Mouse (Mus musculus) neural tube, embryonic 15.5 days (tissue): ENCODE results near the gene Ptpn5. TPM values are rescaled to one million over a fixed set of nuclear protein-coding genes. Genes with fewer than 3 reads are reported as not detected.

Experiments
- ATAC-seq: fragments of 200-750 bp; cut with Nextera tagmentation; 2 replicates; pipeline ENCODE4 v1.8.0; 2017; ENCODE audit warnings: mild to moderate bottlenecking, moderate TSS enrichment, moderate library complexity; ENCODE audit not compliant: low FRiP score
- H3K27ac ChIP-seq: fragments of 300-500 bp; sonication (generic); replicated peaks from 2 replicates; pipeline ENCODE4 v1.5.1; 2015; ENCODE audit warnings: mild to moderate bottlenecking, inconsistent platforms
- H3K27me3 ChIP-seq: fragments of 300-500 bp; sonication (generic); replicated peaks from 2 replicates; pipeline ENCODE4 v1.6.1; 2015; ENCODE audit warnings: inconsistent platforms
- H3K36me3 ChIP-seq: fragments of 300-500 bp; sonication (generic); 2 replicates; pipeline ENCODE4 v1.6.1; 2015; ENCODE audit warnings: inconsistent platforms
- H3K4me1 ChIP-seq: fragments of 300-500 bp; sonication (generic); 2 replicates; pipeline ENCODE4 v1.6.1; 2015; ENCODE audit warnings: inconsistent platforms
- H3K4me2 ChIP-seq: fragments of 300-500 bp; sonication (generic); 2 replicates; pipeline ENCODE4 v1.6.1; 2015; ENCODE audit warnings: inconsistent platforms, mild to moderate bottlenecking, moderate library complexity
- H3K4me3 ChIP-seq: fragments of 300-500 bp; sonication (generic); replicated peaks from 2 replicates; pipeline ENCODE4 v1.5.1; 2015; ENCODE audit warnings: mild to moderate bottlenecking, inconsistent platforms
- H3K9ac ChIP-seq: fragments of 300-500 bp; sonication (generic); replicated peaks from 2 replicates; pipeline ENCODE4 v1.6.1; 2015; ENCODE audit warnings: mild to moderate bottlenecking, inconsistent platforms
- H3K9me3 ChIP-seq: fragments of 300-500 bp; sonication (generic); replicated peaks from 2 replicates; pipeline ENCODE4 v1.6.1; 2016; ENCODE audit warnings: inconsistent platforms
- WGBS: fragments of 180-500 bp; shearing (Covaris S2); methylation state at CpG from one replicate; pipeline ENCODE4 v1.1.7; 2015; ENCODE audit warnings: mixed read lengths; 5-methylcytosine and 5-hydroxymethylcytosine counted together
- polyA plus RNA-seq: library from polyadenylated mRNA; unstranded; fragments of >200 nt; fragmentation: Nextera tagmentation; extraction: Ambion mirVana; gene quantifications from 2 replicates; pipeline ENCODE4 v1.2.1, GENCODE M21; 2015

Ptpn5 gene
- polyA plus RNA-seq, 1 experiment from 2014 or later, result 187 TPM

DNA sequence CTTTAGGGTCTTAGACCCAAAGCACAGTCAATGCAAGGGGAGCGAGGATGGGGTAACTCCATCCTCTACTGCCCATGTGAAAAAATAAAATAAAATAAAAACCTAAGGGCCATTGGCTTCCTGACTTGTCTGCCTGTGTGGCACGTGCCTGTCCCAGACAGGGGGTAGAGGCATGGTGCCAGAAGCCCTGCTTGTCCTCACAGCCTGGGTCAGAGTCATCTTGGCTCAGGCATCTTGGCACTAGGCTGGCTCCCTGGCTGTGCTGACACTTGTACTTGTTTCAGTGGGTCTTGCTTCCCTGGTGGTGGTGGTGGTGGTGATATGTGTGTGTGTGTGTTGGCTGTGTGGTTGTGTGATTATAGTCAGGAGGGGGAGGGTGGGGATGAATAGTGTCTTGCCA is 78.8 kb downstream of the Ptpn5 start:
- no peaks in the 10 kb centered on the region for H3K9me3 ChIP-seq
- no peak overlapping the region for H3K4me2 ChIP-seq
- H3K36me3 ChIP-seq, result 0 out of 2 replicates have a peak, but pooled peaks cover 10% of the 10 kb centered on the region
- ATAC-seq, result no peak
- H3K4me3 ChIP-seq, result no peak overlapping the region
- no peak overlapping the region for H3K27ac ChIP-seq
- H3K4me1 ChIP-seq, result peaks cover 28% of the 10 kb centered on the region
- WGBS, result 71% methylated on average over 2 of the region's 2 CpGs
- H3K27me3 ChIP-seq, result no peaks in the 10 kb centered on the region
- no peak overlapping the region for H3K9ac ChIP-seq

DNA sequence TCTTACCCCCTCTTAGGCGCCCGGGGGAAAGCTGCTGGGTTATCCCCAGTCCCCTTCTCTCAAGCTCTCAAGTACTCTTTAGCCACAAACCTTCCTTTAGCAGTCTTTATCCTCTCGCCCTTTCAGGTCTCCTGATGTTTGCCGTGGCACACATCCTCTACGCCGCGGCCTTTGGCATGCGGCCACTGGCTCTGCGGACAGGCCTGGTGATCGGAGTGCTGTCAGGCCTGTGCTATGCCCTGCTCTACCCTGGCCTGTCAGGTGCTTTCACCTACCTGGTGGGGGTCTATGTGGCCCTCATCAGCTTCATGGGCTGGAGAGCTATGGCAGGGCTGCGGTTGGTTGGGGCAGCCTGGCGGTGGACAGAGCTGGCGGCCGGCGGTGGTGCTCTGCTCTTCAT is 80.2 kb downstream of the Ptpn5 start:
- no peak for ATAC-seq
- H3K36me3 ChIP-seq, result 0 out of 2 replicates have a peak, but pooled peaks cover 10% of the 10 kb centered on the region
- no peak overlapping the region for H3K4me2 ChIP-seq
- H3K27ac ChIP-seq, result no peak overlapping the region
- H3K9me3 ChIP-seq, result no peaks in the 10 kb centered on the region
- no peaks in the 10 kb centered on the region for H3K27me3 ChIP-seq
- peaks cover 28% of the 10 kb centered on the region for H3K4me1 ChIP-seq
- no peak overlapping the region for H3K4me3 ChIP-seq
- H3K9ac ChIP-seq, result no peak overlapping the region
- WGBS, result 94% methylated on average over 15 of the region's 15 CpGs

GRCm38 (mm10) chr7:47052276-47052675 is 81.2 kb downstream of the Ptpn5 start:
- Histone ChIP-seq H3K9ac (no peak overlapping the region), H3K36me3 (0 out of 2 replicates have a peak, but pooled peaks cover 10% of the 10 kb centered on the region), H3K9me3 (no peaks in the 10 kb centered on the region), H3K27me3 (no peaks in the 10 kb centered on the region), H3K4me2 (peak overlapping the region; percentile 74), H3K4me3 (peak overlapping the region; percentile 96; the same call in 1 of the 2 replicates), H3K27ac (peak overlapping the region; percentile 61), H3K4me1 (peaks cover 28% of the 10 kb centered on the region)
- 39% methylated on average over 3 of the region's 3 CpGs for WGBS
- ATAC-seq, result no peak

DNA sequence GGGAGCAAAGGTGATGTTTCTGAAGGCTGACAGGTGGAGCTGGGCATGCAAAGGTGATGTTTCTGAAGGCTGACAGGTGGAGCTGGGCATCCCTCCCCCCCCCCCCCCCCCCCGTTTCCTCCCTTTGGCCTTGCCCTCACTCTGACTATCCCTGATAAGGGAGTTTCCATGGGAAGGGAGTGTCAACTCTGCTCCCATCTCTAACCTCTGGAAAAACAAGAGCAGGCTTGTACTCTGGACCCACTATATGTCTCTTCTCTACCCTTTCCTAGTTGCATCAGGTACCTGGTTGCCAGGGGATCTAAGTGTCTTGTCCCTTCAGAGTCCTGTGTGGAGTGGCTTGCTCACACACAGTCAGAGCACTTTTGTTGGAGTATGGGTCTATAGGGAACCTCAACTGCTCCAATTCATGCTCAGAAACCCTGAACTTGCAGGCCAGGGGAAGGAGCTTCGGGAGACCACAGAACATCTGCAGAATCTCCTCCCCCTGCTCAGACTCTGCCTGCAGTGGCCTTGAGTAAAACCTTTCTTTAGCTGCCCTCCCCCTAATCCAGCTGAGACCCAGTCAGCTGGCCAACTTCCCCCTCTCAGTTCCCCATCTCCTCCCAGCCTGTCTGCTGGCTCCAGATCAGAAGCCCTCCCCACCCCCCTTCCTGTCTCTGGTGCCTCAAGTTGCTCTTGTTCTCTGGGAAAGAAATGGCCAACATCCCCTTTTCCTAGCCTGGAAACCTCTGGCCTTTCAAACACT is 81.9 kb downstream of the Ptpn5 start:
- Histone ChIP-seq H3K4me1 (peaks cover 28% of the 10 kb centered on the region), H3K27me3 (no peaks in the 10 kb centered on the region), H3K9me3 (no peaks in the 10 kb centered on the region), H3K9ac (peak overlapping the region; percentile 91; the same call in 1 of the 2 replicates), H3K4me2 (peak overlapping the region; percentile 74), H3K36me3 (0 out of 2 replicates have a peak, but pooled peaks cover 10% of the 10 kb centered on the region), H3K4me3 (peak overlapping the region; percentile 96), H3K27ac (peak overlapping the region; percentile 92)
- WGBS, result 30% methylated on average over 1 of the region's 2 CpGs
- no peak for ATAC-seq

DNA sequence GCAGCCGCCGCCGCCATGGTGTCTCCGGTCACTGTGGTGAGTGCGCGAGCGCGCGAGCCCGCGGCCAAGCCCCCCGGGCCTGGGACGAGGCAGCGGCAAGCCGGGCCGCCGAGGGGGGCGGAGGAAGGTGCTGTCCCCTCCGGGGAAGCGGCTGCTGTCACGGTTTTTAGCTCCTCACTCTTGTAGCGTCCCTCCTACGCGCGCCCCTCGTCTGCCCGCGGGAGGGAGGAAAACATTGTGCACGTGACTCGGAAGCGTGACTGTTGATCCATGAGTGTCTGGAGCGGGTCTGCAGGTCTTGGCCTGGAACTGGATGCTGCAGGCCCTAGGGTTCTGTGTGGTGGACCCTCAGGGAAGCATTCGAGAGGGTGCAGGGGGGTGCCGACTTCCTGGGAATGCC is 82.7 kb downstream of the Ptpn5 start:
- Histone ChIP-seq H3K27me3 (no peaks in the 10 kb centered on the region), H3K36me3 (0 out of 2 replicates have a peak, but pooled peaks cover 10% of the 10 kb centered on the region), H3K9ac (peak overlapping the region; percentile 91), H3K27ac (peak overlapping the region; percentile 92), H3K4me2 (peak overlapping the region; percentile 74), H3K4me1 (peaks cover 28% of the 10 kb centered on the region), H3K9me3 (no peaks in the 10 kb centered on the region), H3K4me3 (peak overlapping the region; percentile 96)
- peak; percentile 80 for ATAC-seq
- WGBS, result 0% methylated on average over 34 of the region's 34 CpGs

GRCm38 (mm10) chr7:47050366-47050765 is 83.1 kb downstream of the Ptpn5 start, which contains the start of gene Tmem86a:
TSS of gene Tmem86a (plus strand) at chr7:47050601.
- H3K9me3 ChIP-seq, result no peaks in the 10 kb centered on the region
- WGBS, result 0% methylated on average over 33 of the region's 33 CpGs
- peak; percentile 99 for ATAC-seq
- peak within 1 kb of the TSS; percentile 91 for H3K9ac ChIP-seq
- no peaks in the 10 kb centered on the region for H3K27me3 ChIP-seq
- H3K36me3 ChIP-seq, result 0 out of 2 replicates have a peak, but pooled peaks cover 10% of the 10 kb centered on the region
- H3K4me2 ChIP-seq, result peak within 1 kb of the TSS; percentile 74
- peak within 1 kb of the TSS; percentile 96 for H3K4me3 ChIP-seq
- peaks cover 28% of the 10 kb centered on the region for H3K4me1 ChIP-seq
- peak within 1 kb of the TSS; percentile 92 for H3K27ac ChIP-seq

DNA sequence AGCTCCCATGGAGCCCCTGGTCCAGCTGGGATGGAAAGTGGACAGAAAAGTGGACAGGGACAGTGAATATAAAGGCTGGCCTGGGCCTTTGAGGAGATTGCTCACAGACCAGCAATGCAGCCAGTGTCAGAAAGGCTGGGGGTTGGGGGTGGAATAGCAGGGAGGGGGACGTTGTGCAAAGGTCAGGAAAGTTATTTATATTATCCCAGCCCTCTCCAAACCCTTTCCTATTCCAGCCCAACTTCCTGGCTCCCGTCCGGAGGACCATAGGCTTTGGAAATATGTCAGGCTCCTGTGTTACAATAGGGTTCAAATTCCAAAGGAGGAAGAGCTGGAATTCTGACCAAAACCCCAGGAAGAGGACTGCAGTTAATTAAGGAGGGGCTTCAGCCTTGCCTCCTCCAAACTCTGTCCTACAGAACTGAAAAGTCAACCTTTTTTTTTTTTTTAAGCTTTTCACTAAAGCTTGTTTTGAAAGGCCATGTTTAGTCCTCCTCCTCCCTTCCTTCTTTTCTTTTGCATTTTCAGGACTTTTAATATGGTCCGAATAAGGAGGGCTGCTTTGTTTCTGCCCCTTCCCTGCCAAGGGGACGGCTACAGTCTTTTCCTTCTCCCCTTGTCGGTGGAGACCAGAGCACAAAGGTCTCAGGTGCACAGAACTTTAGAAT is 90.5 kb downstream of the Ptpn5 start:
- H3K9ac ChIP-seq, result no peak overlapping the region
- WGBS, result 54% methylated on average over 6 of the region's 6 CpGs
- no peaks in the 10 kb centered on the region for H3K9me3 ChIP-seq
- H3K4me2 ChIP-seq, result no peak overlapping the region
- H3K4me1 ChIP-seq, result 0 out of 2 replicates have a peak, but pooled peaks cover 6% of the 10 kb centered on the region
- no peaks in the 10 kb centered on the region for H3K27me3 ChIP-seq
- H3K4me3 ChIP-seq, result no peak overlapping the region
- H3K27ac ChIP-seq, result no peak overlapping the region
- H3K36me3 ChIP-seq, result no peaks in the 10 kb centered on the region
- ATAC-seq, result no peak

DNA sequence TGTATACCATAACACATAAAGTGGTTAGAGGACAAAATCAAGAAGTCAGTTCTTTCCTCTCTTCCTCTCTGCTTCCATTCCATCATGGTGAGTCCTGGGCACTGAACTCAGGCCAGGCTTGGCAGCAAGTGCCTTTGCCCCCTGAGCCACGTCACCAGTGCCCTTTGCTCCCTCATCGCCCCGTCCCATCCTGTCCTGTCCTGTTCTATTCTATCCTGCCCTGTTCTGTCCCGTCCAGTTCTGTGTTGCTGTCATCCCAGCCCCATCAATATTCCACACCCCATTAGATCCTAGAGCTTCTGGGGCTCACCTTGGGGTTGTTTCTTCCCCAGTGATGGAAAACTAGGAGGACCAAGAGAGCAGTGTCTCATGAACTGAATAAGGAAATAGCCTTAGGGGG is 91.4 kb downstream of the Ptpn5 start:
- WGBS, result 67% methylated on average over 4 of the region's 4 CpGs
- Histone ChIP-seq H3K36me3 (no peaks in the 10 kb centered on the region), H3K4me1 (0 out of 2 replicates have a peak, but pooled peaks cover 6% of the 10 kb centered on the region), H3K4me2 (no peak overlapping the region), H3K9ac (no peak overlapping the region), H3K4me3 (no peak overlapping the region), H3K9me3 (no peaks in the 10 kb centered on the region), H3K27ac (no peak overlapping the region), H3K27me3 (no peaks in the 10 kb centered on the region)
- no peak for ATAC-seq

DNA sequence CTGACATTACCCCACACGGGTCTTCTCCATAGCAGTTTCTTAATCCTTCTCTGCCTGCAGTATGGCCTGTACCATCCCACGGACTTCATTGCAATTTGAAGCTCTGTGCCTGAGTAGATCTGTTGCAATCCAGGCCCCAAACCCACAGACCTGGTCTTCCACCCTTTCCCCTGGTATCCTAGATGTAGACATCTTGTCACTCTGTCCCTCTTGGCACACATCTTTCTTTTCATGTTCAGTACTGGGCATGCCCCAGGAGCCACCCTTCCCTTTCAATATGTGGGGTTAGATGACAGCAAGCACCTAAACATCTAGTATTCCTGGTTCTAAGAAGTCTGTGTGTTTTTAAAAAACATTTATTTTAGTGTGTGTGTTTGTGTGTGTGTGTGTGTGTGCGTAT is 91.8 kb downstream of the Ptpn5 start:
- Histone ChIP-seq H3K9me3 (no peaks in the 10 kb centered on the region), H3K36me3 (no peaks in the 10 kb centered on the region), H3K27me3 (no peaks in the 10 kb centered on the region), H3K4me1 (0 out of 2 replicates have a peak, but pooled peaks cover 6% of the 10 kb centered on the region), H3K9ac (no peak overlapping the region), H3K27ac (no peak overlapping the region), H3K4me2 (no peak overlapping the region), H3K4me3 (no peak overlapping the region)
- no peak for ATAC-seq
- 95% methylated on average over 3 of the region's 3 CpGs for WGBS

GRCm38 (mm10) chr7:47035426-47035825 is 98.1 kb downstream of the Ptpn5 start:
- no peak for ATAC-seq
- H3K9ac ChIP-seq, result no peak overlapping the region
- H3K9me3 ChIP-seq, result no peaks in the 10 kb centered on the region
- no peaks in the 10 kb centered on the region for H3K36me3 ChIP-seq
- H3K27me3 ChIP-seq, result no peaks in the 10 kb centered on the region
- H3K4me2 ChIP-seq, result no peak overlapping the region
- H3K27ac ChIP-seq, result no peak overlapping the region
- WGBS, result 77% methylated on average over 8 of the region's 8 CpGs
- H3K4me3 ChIP-seq, result no peak overlapping the region
- no peaks in the 10 kb centered on the region for H3K4me1 ChIP-seq

GRCm38 (mm10) chr7:47034785-47035384 is 98.6 kb downstream of the Ptpn5 start:
- ATAC-seq, result no peak

More at GRCm38 (mm10) chr7:47034785-47035384, 98.6 kb downstream of the Ptpn5 start:
- WGBS, result 93% methylated on average over 4 of the region's 4 CpGs
- Histone ChIP-seq H3K4me2 (no peak overlapping the region), H3K27ac (no peak overlapping the region), H3K4me1 (no peaks in the 10 kb centered on the region), H3K36me3 (no peaks in the 10 kb centered on the region), H3K9ac (no peak overlapping the region), H3K27me3 (no peaks in the 10 kb centered on the region), H3K9me3 (no peaks in the 10 kb centered on the region), H3K4me3 (no peak overlapping the region)
